Mouse (Mus musculus) C2C12 (cell line): ENCODE measurements around the gene Tuba1a.

Experiments
- CEBPB ChIP-seq: IDR thresholded peaks from one replicate; pipeline ENCODE4 v1.6.1; 2011; ENCODE audit warnings: low read depth, mild to moderate bottlenecking, control low read depth, moderate library complexity
- CTCF ChIP-seq: IDR thresholded peaks from one replicate; pipeline ENCODE4 v1.5.1; 2011; ENCODE audit not compliant: control insufficient read depth, insufficient read depth, insufficient read length
- MAX ChIP-seq: IDR thresholded peaks from one replicate; pipeline ENCODE4 v1.6.1; 2011; ENCODE audit warnings: mild to moderate bottlenecking, control low read depth
- MYOD1 ChIP-seq: IDR thresholded peaks from one replicate; pipeline ENCODE4 v1.6.1; 2011; ENCODE audit warnings: low read depth; ENCODE audit not compliant: control insufficient read depth, insufficient read length
- USF1 ChIP-seq: IDR thresholded peaks from one replicate; pipeline ENCODE4 v1.6.1; 2011; ENCODE audit warnings: low read depth, mild to moderate bottlenecking, control low read depth, moderate library complexity

- TF ChIP-seq CTCF (no peak), MAX (no peak), USF1 (no peak), MYOD1 (no peak), CEBPB (no peak)
Observed at GRCm38 (mm10) chr15:98947884-98948283, 5.6 kb downstream of the Tuba1a start.
